Mouse (Mus musculus) stomach, postnatal 0 days (tissue): ENCODE data around the gene Ocln. TPM values are rescaled to one million over a fixed set of nuclear protein-coding genes. Genes with fewer than 3 reads are reported as not detected.
A peak's percentile ranks its signal among the peaks of the same experiment; 100 is the strongest.

Source experiments
- ATAC-seq: fragments of 200-750 bp; cut with Nextera tagmentation; 2 replicates; pipeline ENCODE4 v1.8.0; 2017; ENCODE audit not compliant: low FRiP score, low TSS enrichment
- DNase-seq: peaks from one replicate; pipeline ENCODE4 v3.0.0-alpha.2; 2016; ENCODE audit warnings: low spot score
- H3K27ac ChIP-seq: fragments of 300-500 bp; sonication (generic); replicated peaks from 2 replicates; pipeline ENCODE4 v1.5.1; 2014; ENCODE audit warnings: mild to moderate bottlenecking, control low read depth
- H3K27me3 ChIP-seq: fragments of 300-500 bp; sonication (generic); 2 replicates; pipeline ENCODE4 v1.6.1; 2014; ENCODE audit warnings: low read length; ENCODE audit not compliant: control insufficient read depth, insufficient read depth
- H3K36me3 ChIP-seq: fragments of 300-500 bp; sonication (generic); 2 replicates; pipeline ENCODE4 v1.6.1; 2014; ENCODE audit warnings: low read length, mixed read lengths; ENCODE audit not compliant: control insufficient read depth, insufficient read depth
- H3K4me1 ChIP-seq: fragments of 300-500 bp; sonication (generic); replicated peaks from 2 replicates; pipeline ENCODE4 v1.6.1; 2014; ENCODE audit warnings: antibody characterized with exemption; ENCODE audit not compliant: control insufficient read depth, insufficient read depth
- H3K4me2 ChIP-seq: fragments of 300-500 bp; sonication (generic); replicated peaks from 2 replicates; pipeline ENCODE4 v1.6.1; 2014; ENCODE audit warnings: low read depth, mild to moderate bottlenecking, control low read depth, moderate library complexity
- H3K4me3 ChIP-seq: fragments of 300-500 bp; sonication (generic); 2 replicates; pipeline ENCODE4 v1.5.1; 2014; ENCODE audit warnings: low read depth, low read length, control low read depth
- H3K9ac ChIP-seq: fragments of 300-500 bp; sonication (generic); 2 replicates; pipeline ENCODE4 v1.6.1; 2014; ENCODE audit warnings: mild to moderate bottlenecking, low read length, control low read depth, mixed read lengths
- H3K9me3 ChIP-seq: fragments of 300-500 bp; sonication (generic); 2 replicates; pipeline ENCODE4 v1.6.1; 2016; ENCODE audit warnings: low read length; ENCODE audit not compliant: control insufficient read depth
- CTCF ChIP-seq: IDR thresholded peaks from 2 replicates; pipeline ENCODE4 v1.5.1; 2016; ENCODE audit warnings: antibody characterized with exemption, low read depth, mild to moderate bottlenecking, moderate library complexity
- EP300 ChIP-seq: optimal IDR thresholded peaks from 2 replicates; pipeline ENCODE3; 2016; ENCODE audit warnings: antibody characterized with exemption
- WGBS: fragments of 180-500 bp; shearing (Covaris S2); extraction: QIAGEN DNeasy Blood & Tissue Kit; methylation state at CpG from one replicate; pipeline ENCODE4 v1.1.7; 2014; 5-methylcytosine and 5-hydroxymethylcytosine counted together
- polyA plus RNA-seq: library from polyadenylated mRNA; unstranded; fragments of >200 nt; fragmentation: Nextera tagmentation; extraction: Ambion mirVana; gene quantifications from 2 replicates; pipeline ENCODE4 v1.2.1, GENCODE M21; 2015

Ocln gene
- polyA plus RNA-seq, 1 experiment from 2014 or later = 66.0 TPM

DNA sequence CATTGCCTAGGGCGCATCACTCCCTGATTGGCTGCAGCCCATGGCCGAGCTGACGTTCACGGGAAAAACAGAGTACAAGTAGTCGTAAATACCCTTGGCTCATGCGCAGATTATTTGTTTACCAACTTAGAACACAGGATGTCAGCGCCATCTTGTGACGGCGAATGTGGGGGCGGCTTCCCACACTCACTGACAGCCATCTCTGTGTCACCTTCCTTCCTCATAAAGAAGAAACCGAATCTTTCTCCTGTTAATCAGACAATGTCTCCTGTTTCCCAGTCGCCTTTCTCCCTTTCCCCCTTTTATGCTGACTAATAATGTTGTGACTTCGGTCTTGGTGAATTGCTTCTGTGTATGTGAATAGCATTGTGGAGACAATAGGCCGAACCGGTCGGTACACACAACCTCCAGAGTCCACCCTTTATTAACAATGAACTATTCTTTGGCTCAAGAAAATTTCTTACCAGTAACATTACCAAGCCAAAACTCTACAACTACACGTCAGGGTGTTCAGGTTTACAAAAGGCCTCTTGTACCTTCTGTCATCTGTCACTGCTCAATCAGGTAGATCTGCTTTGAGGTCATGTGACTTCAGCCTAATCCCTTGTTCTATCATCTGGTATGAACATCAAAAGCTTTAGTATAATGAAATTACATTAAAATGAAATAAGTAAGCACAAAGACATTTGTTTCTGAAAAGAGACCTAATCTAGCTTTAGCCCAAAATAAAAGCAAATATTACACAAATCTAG, 41.7 kb upstream of the Ocln start:
- ATAC-seq (peak; percentile 85), DNase-seq (no peak)
- Histone ChIP-seq H3K4me2 (no peak overlapping the region; the same call in 1 of the 2 replicates), H3K9me3 (no peaks in the 10 kb centered on the region), H3K4me1 (no peaks in the 10 kb centered on the region), H3K4me3 (no peak overlapping the region; the same call in 1 of the 2 replicates), H3K9ac (no peak overlapping the region), H3K36me3 (no peaks in the 10 kb centered on the region), H3K27me3 (no peaks in the 10 kb centered on the region), H3K27ac (peak overlapping the region; percentile 71)
- no peak for TF ChIP-seq EP300
- TF ChIP-seq CTCF = peak; percentile 33
- 55% methylated on average over 11 of the region's 17 CpGs for WGBS

GRCm38 (mm10) chr13:100588646-100589045, 36.1 kb upstream of the Ocln start:
- Histone ChIP-seq H3K4me2 (no peak overlapping the region), H3K9ac (no peak overlapping the region), H3K4me3 (no peak overlapping the region), H3K36me3 (no peaks in the 10 kb centered on the region), H3K27ac (no peak overlapping the region), H3K4me1 (no peaks in the 10 kb centered on the region), H3K27me3 (no peaks in the 10 kb centered on the region), H3K9me3 (no peaks in the 10 kb centered on the region)
- WGBS = 83% methylated on average over 11 of the region's 12 CpGs
- 0 out of 2 replicates have a peak, but pooled peaks have one; percentile 24 for ATAC-seq
- TF ChIP-seq CTCF (no peak), EP300 (no peak)
- DNase-seq = no peak

GRCm38 (mm10) chr13:100582144-100582543, 29.6 kb upstream of the Ocln start:
- Histone ChIP-seq H3K27ac (peak overlapping the region; percentile 30; the same call in 1 of the 2 replicates), H3K4me3 (no peak overlapping the region), H3K36me3 (no peaks in the 10 kb centered on the region), H3K4me2 (0 out of 2 replicates have a peak overlapping the region, but pooled peaks have one; percentile 3), H3K9ac (no peak overlapping the region), H3K9me3 (no peaks in the 10 kb centered on the region), H3K4me1 (no peaks in the 10 kb centered on the region), H3K27me3 (no peaks in the 10 kb centered on the region)
- ATAC-seq (no peak), DNase-seq (peak; percentile 57)
- WGBS = 29% methylated on average over 6 of the region's 6 CpGs
- TF ChIP-seq CTCF = no peak
- TF ChIP-seq EP300 = no peak

DNA sequence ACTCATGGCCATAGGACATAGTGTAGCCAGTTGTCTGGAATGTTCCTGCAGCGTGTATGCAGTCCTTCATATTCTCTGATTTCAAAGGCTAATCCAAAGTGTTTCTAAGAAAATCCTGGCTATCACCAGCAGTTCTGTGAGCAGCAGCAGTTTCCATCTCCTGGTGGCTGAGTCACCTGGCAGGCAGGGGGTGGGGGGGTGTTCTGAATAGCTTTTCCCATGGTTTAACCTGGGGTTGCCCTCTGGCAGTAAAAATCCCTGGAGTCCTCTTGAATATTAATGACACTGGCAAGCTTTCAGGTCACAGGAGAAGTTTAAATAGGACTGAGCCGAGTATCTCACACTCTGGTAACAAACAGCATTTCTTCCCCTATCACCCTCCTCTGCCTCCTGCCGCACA, 29.2 kb upstream of the Ocln start:
- no peak overlapping the region for H3K9ac ChIP-seq
- H3K4me1 ChIP-seq = no peaks in the 10 kb centered on the region
- peak; percentile 56; the same call in 1 of the 2 replicates for ATAC-seq
- no peaks in the 10 kb centered on the region for H3K9me3 ChIP-seq
- H3K4me2 ChIP-seq = 0 out of 2 replicates have a peak overlapping the region, but pooled peaks have one; percentile 3
- H3K27ac ChIP-seq = peak overlapping the region; percentile 30; the same call in 1 of the 2 replicates
- no peaks in the 10 kb centered on the region for H3K36me3 ChIP-seq
- no peak overlapping the region for H3K4me3 ChIP-seq
- TF ChIP-seq CTCF (no peak), EP300 (no peak)
- H3K27me3 ChIP-seq = no peaks in the 10 kb centered on the region
- peak; percentile 47 for DNase-seq
- 11% methylated on average over 3 of the region's 3 CpGs for whole genome bisulfite sequencing

- no peak for DNase-seq
- no peak for ATAC-seq
- Histone ChIP-seq H3K4me2 (no peak overlapping the region), H3K9ac (no peak overlapping the region), H3K4me1 (no peaks in the 10 kb centered on the region), H3K4me3 (no peak overlapping the region), H3K9me3 (no peaks in the 10 kb centered on the region), H3K36me3 (no peaks in the 10 kb centered on the region), H3K27me3 (no peaks in the 10 kb centered on the region), H3K27ac (no peak overlapping the region)
- TF ChIP-seq EP300 (no peak), CTCF (peak; percentile 60)
Measured at GRCm38 (mm10) chr13:100579951-100580350, 27.4 kb upstream of the Ocln start.

- no peak overlapping the region for H3K4me3 ChIP-seq
- ATAC-seq = no peak
- H3K9me3 ChIP-seq = no peaks in the 10 kb centered on the region
- H3K27me3 ChIP-seq = no peaks in the 10 kb centered on the region
- peak; percentile 33 for DNase-seq
- H3K27ac ChIP-seq = no peak overlapping the region
- no peaks in the 10 kb centered on the region for H3K4me1 ChIP-seq
- H3K4me2 ChIP-seq = no peak overlapping the region
- TF ChIP-seq EP300 = no peak
- TF ChIP-seq CTCF = no peak
- WGBS = 29% methylated on average over 3 of the region's 3 CpGs
- no peak overlapping the region for H3K9ac ChIP-seq
- no peaks in the 10 kb centered on the region for H3K36me3 ChIP-seq
Measured at GRCm38 (mm10) chr13:100579220-100579619, 26.7 kb upstream of the Ocln start.
